Mouse (Mus musculus): ENCODE measurements around the gene Tcf23. TPM values are rescaled to one million over a fixed set of nuclear protein-coding genes. Genes with fewer than 3 reads are reported as not detected.

Tcf23 gene
- polyA plus RNA-seq, 1 experiment from 2014 or later, result not detected

DNA sequence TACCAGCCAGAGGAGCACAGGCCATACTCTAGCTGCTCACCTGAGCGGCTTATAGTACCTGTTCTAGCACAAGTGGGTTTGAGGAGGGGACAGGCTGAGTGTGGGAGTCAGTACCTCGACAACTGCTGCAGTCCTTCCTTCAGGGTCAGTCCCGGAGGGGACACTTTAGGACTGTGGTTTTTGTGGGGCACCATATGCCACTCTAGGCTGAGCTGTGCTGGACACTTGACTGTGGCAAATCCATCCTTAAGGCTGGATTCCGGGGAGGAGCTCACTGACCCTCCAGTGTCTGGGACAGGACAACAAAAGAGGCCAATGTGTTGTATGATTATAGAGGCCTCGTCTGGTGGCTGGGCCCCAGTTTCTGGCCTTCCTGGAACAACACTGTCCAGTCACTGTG is 15.9 kb upstream of the Tcf23 start:
- H3K36me3 ChIP-seq, result peaks cover 49% of the 10 kb centered on the region
- DNase-seq (ENCODE audit: low spot score), result no peak
- H3K9me3 ChIP-seq, result no peaks in the 10 kb centered on the region
- H3K4me1 ChIP-seq (replicated peaks), result peaks cover 26% of the 10 kb centered on the region
- no peak overlapping the region for H3K27ac ChIP-seq
- no peak overlapping the region; the same call in 1 of the 2 replicates for H3K4me3 ChIP-seq
- no peaks in the 10 kb centered on the region for H3K27me3 ChIP-seq (ENCODE audit: insufficient read depth, poor library complexity, severe bottlenecking)
- WGBS, result 88% methylated on average over 5 of the region's 5 CpGs

GRCm38 (mm10) chr5:30954065-30954464 is 14.4 kb upstream of the Tcf23 start:
- no peak for DNase-seq (ENCODE audit: low spot score)
- Histone ChIP-seq H3K36me3 (peaks cover 64% of the 10 kb centered on the region), H3K27me3 (ENCODE audit: insufficient read depth, poor library complexity, severe bottlenecking) (no peaks in the 10 kb centered on the region), H3K4me1 (replicated peaks) (peaks cover 38% of the 10 kb centered on the region), H3K9me3 (no peaks in the 10 kb centered on the region), H3K4me3 (no peak overlapping the region), H3K27ac (no peak overlapping the region)
- WGBS, result 95% methylated on average over 6 of the region's 6 CpGs

DNA sequence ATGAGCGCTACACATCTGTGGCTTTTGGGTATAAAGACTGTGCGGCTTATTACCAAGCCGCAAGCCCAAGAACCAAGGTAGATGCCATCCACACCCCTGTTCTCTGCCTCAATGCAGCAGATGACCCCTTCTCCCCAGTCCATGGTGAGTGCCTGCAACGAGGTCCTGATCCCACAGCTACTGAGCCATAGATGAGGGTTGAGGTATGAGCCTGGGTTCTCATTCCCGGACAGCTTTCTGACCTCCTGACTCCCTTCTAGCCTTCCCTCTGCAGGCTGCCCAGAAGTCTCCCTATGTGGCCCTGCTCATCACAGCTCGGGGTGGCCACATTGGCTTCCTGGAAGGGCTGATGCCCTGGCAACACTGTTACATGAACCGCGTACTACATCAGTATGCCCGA is 13.9 kb upstream of the Tcf23 start:
- Histone ChIP-seq H3K4me1 (replicated peaks) (peaks cover 38% of the 10 kb centered on the region), H3K9me3 (no peaks in the 10 kb centered on the region), H3K27ac (no peak overlapping the region), H3K27me3 (ENCODE audit: insufficient read depth, poor library complexity, severe bottlenecking) (no peaks in the 10 kb centered on the region), H3K4me3 (no peak overlapping the region), H3K36me3 (peaks cover 64% of the 10 kb centered on the region)
- WGBS, result 96% methylated on average over 9 of the region's 9 CpGs
- DNase-seq (ENCODE audit: low spot score), result no peak

DNA sequence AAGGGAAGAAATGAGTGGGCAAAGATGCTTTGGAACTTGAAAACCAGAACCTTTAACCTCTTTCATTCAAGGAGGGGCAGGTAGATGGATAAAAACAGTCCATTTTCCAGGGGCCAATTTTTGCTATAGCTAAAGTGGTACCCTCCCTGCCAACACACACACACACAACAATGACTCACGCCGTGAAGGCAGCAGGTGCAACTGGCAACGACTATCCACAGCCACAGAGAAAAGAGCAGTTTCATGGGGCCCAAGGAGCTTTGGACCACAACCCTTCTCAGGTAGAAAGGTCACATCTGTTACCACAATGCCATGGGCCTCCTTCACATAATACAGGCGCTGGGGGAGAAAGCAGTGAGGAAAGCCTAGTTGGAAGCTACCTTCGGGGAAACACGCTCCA is 12.7 kb upstream of the Tcf23 start:
- peaks cover 64% of the 10 kb centered on the region for H3K36me3 ChIP-seq
- H3K9me3 ChIP-seq, result no peaks in the 10 kb centered on the region
- DNase-seq (ENCODE audit: low spot score), result no peak
- peaks cover 29% of the 10 kb centered on the region for H3K4me1 ChIP-seq (replicated peaks)
- no peak overlapping the region for H3K27ac ChIP-seq
- no peaks in the 10 kb centered on the region for H3K27me3 ChIP-seq (ENCODE audit: insufficient read depth, poor library complexity, severe bottlenecking)
- H3K4me3 ChIP-seq, result no peak overlapping the region
- WGBS, result 95% methylated on average over 6 of the region's 6 CpGs

DNA sequence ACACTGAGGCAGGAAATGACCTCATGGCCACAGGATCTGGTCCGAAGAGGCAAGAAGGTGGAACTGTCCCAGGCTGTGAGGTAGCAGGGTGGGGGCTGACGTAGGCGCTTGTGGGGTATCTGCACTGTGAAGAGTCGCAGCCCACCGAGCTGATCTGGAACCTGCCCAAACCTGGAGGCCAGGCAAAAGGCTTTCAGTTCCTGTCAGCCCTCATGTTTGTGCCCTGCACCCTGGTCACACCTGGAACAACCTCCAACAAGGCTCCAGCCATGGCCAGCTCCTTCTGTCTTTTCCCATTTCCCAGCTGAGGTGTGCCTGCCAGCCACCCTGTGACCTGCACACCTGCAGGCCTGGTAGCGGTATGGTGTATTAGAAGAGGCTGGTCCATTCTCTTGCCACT is 10.6 kb upstream of the Tcf23 start:
- peaks cover 51% of the 10 kb centered on the region for H3K36me3 ChIP-seq
- WGBS, result 95% methylated on average over 6 of the region's 6 CpGs
- H3K4me1 ChIP-seq (replicated peaks), result peaks cover 26% of the 10 kb centered on the region
- no peaks in the 10 kb centered on the region for H3K9me3 ChIP-seq
- DNase-seq (ENCODE audit: low spot score), result no peak
- peaks cover 7% of the 10 kb centered on the region; the same call in 1 of the 2 replicates for H3K27me3 ChIP-seq (ENCODE audit: insufficient read depth, poor library complexity, severe bottlenecking)
- no peak overlapping the region for H3K27ac ChIP-seq
- peak overlapping the region; percentile 20; the same call in 1 of the 2 replicates for H3K4me3 ChIP-seq

DNA sequence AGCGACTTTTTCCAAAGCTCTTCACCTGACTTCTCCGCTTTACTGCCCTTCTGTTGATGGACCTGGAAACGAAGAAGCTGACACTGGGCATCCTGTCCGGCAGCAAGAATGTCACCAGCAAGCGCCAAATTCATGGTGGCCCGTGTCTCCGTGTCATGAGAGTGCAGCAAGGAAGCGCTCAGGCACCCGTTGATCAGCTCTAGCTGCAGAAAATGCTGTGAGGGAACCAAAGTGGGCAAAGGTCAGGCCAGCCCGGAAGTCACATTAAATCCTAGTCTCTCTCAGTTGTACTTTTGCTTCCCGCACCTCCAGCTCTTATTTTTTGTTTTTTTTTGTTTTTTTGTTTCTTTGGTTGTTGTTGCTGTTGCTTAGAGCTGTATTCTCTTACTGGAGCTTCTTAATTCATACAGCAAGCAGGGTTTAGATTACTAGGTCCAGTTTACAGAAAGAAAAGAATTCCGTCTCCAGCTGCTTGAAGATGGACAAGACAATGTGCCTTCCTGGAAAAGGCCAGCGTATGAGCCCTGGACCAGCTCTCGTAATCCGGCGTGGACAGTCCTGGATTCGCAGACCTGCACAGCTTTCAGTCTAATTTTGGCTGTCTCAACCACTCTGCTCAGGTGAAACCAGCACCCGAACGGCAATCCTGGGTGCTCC is 9.1 kb upstream of the Tcf23 start:
- Histone ChIP-seq H3K36me3 (peaks cover 37% of the 10 kb centered on the region), H3K4me1 (replicated peaks) (peaks cover 26% of the 10 kb centered on the region), H3K9me3 (0 out of 2 replicates have a peak, but pooled peaks cover 3% of the 10 kb centered on the region), H3K27ac (peak overlapping the region; percentile 91), H3K27me3 (ENCODE audit: insufficient read depth, poor library complexity, severe bottlenecking) (peaks cover 7% of the 10 kb centered on the region; the same call in 1 of the 2 replicates), H3K4me3 (peak overlapping the region; percentile 91)
- WGBS, result 42% methylated on average over 19 of the region's 19 CpGs
- DNase-seq (ENCODE audit: low spot score), result no peak

DNA sequence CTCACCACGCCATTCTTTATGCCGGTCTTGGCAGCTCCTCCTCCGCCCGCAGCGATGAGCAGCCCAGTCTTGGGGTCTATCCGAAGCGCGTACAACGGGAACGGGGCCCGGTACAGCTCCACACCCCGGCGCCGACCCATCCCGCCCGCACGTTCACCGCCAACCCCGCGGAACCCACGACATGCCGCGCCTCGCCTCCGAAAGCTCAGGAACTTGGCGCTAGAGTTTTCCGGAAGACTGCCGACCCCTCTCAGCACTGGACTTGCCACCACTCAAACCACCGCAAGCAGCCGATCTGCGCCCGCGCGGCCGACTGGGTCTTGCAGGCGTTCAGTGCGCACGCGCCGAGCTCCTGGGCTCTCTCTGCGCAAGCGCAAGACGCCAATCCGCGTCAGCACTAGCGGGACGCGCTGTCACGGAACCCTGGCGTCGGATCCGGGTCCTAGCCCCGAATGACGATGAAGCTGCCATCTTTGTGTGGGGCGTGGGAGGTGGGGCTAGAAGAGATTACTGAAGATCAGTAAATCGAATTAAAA is 8.4 kb upstream of the Tcf23 start, which contains the start of gene Preb:
Gene Preb, minus strand, starts transcription at position 396 of the 536 bp plus-strand sequence.
- DNase-seq (ENCODE audit: low spot score), result peak; percentile 100
- Histone ChIP-seq H3K27me3 (ENCODE audit: insufficient read depth, poor library complexity, severe bottlenecking) (peaks cover 7% of the 10 kb centered on the region; the same call in 1 of the 2 replicates), H3K9me3 (0 out of 2 replicates have a peak, but pooled peaks cover 3% of the 10 kb centered on the region), H3K4me1 (replicated peaks) (peaks cover 26% of the 10 kb centered on the region), H3K4me3 (peak within 1 kb of the TSS; percentile 91), H3K27ac (peak within 1 kb of the TSS; percentile 91), H3K36me3 (peaks cover 30% of the 10 kb centered on the region)
- under 1% methylated on average over 56 of the region's 56 CpGs for WGBS

DNA sequence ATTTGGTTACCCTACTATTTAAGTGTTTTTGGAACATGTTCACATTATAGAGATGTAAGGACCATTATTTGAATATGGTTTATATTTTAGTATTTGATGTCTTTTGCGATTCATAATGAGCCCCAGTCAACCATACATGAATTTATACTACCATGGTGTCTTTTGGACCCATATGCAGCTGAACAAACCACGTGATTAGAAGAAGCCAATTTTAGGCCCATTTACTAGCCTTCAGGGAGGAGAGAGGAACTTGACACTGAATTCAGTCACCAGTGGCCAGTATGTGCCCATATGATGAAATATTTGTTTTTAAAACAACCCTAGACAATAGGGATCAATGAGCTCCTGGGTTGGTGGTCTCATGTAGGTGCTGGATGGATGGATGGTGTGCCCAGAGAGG is 7.6 kb upstream of the Tcf23 start:
- DNase-seq (ENCODE audit: low spot score), result no peak
- peak overlapping the region; percentile 91 for H3K4me3 ChIP-seq
- WGBS, result 91% methylated on average over 2 of the region's 2 CpGs
- peaks cover 22% of the 10 kb centered on the region for H3K36me3 ChIP-seq
- H3K27ac ChIP-seq, result peak overlapping the region; percentile 91
- H3K9me3 ChIP-seq, result 0 out of 2 replicates have a peak, but pooled peaks cover 3% of the 10 kb centered on the region
- H3K4me1 ChIP-seq (replicated peaks), result peaks cover 26% of the 10 kb centered on the region
- peaks cover 10% of the 10 kb centered on the region; the same call in 1 of the 2 replicates for H3K27me3 ChIP-seq (ENCODE audit: insufficient read depth, poor library complexity, severe bottlenecking)

DNA sequence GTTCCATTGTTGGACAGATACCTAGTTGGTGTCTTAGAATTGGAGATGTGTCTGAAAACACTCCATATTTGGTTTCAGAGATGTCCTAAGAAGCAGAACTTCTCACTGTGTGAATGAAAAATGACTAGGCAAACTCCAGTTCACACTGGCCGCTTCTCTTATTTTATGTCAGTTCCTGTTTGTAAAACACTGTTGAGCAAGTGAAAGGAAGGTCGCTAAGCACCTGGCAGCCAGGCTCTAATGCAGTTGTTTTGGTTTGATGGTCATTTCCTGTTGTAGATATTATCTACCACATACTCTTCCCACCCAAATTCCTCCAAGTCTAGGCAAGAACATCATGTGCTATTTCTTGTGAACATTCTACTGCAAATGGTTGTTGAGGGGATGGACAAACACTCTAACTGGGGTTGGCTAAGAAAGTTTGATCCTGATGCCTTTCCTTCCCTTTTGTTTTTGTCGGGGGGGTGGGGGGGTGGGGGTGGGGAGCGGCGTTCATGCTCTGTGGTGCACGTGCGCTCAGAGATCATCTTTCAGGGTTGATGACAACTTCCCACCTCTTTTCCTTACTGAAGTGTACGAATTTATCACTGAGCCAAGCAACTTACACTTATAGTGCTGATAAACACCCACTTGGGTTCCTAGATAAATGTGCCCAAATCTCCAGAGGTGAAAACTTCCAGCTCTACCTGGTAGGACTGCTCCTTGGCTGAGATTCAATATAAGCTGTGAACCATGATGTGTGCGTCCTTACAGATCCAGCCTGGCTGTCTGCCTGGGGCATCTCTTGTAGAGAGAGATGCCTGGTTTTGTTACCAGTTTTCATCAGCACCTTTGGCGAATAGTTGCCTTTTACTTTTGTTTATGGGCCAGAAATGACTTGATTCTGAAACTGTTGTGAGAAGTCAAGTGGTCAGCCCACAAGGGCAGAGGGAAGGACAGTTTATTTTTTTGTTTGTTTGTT is 6.6 kb upstream of the Tcf23 start:
- WGBS, result 77% methylated on average over 10 of the region's 10 CpGs

DNA sequence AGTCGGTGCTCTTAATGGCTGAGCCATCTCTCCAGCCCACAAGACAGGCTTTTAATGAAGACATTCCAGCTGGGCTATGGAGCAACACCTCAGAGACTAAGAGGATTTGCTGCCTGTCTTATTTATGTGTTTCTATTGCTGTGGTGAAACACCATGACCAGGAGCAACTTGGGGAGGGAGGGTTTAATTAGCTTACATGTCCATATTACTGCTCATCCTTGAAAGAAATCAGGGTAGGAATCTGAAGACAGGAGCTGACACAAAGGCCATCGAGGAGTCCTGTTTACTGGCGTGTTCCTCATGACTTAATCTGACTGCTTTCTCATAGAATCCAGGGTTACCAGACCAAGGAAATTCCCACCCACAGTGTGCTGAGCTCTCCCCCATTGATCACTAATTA is 4.5 kb upstream of the Tcf23 start:
- Histone ChIP-seq H3K27me3 (ENCODE audit: insufficient read depth, poor library complexity, severe bottlenecking) (peaks cover 23% of the 10 kb centered on the region; the same call in 1 of the 2 replicates), H3K27ac (no peak overlapping the region), H3K4me3 (no peak overlapping the region), H3K36me3 (peaks cover under 1% of the 10 kb centered on the region), H3K4me1 (replicated peaks) (peaks cover 9% of the 10 kb centered on the region), H3K9me3 (0 out of 2 replicates have a peak, but pooled peaks cover 3% of the 10 kb centered on the region)
- 55% methylated on average over 3 of the region's 3 CpGs for WGBS
- DNase-seq (ENCODE audit: low spot score), result no peak

More for the DNA sequence above, 6.6 kb upstream of the Tcf23 start:
- Histone ChIP-seq H3K4me3 (no peak overlapping the region), H3K27me3 (ENCODE audit: insufficient read depth, poor library complexity, severe bottlenecking) (peaks cover 13% of the 10 kb centered on the region; the same call in 1 of the 2 replicates), H3K9me3 (0 out of 2 replicates have a peak, but pooled peaks cover 3% of the 10 kb centered on the region), H3K36me3 (peaks cover 18% of the 10 kb centered on the region), H3K4me1 (replicated peaks) (peaks cover 26% of the 10 kb centered on the region), H3K27ac (no peak overlapping the region)
- no peak for DNase-seq (ENCODE audit: low spot score)

DNA sequence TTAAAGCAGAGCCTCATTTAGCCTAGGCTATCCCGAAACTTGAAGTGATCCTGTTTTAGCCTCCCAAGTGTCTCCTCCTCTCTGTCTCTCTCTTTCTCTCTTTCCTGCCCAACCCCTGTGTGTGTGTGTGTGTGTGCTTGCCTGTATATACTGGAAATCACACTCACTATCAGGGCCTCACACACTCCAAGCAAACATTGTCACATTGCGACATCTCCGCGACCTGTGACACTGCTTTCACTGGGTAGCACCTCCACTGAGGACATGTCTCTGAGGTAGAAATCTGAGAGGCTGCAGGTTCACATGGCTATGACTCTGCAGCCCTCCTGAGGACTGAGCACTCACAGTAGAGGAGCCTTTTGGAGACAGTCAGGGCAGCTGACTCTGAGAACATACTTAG is 2.3 kb upstream of the Tcf23 start:
- no peaks in the 10 kb centered on the region for H3K4me1 ChIP-seq (replicated peaks)
- no peak for DNase-seq (ENCODE audit: low spot score)
- WGBS, result 88% methylated on average over 4 of the region's 4 CpGs
- no peak overlapping the region for H3K27ac ChIP-seq
- H3K9me3 ChIP-seq, result 0 out of 2 replicates have a peak, but pooled peaks cover 3% of the 10 kb centered on the region
- H3K36me3 ChIP-seq, result no peaks in the 10 kb centered on the region
- H3K4me3 ChIP-seq, result no peak overlapping the region
- H3K27me3 ChIP-seq (ENCODE audit: insufficient read depth, poor library complexity, severe bottlenecking), result peaks cover 30% of the 10 kb centered on the region; the same call in 1 of the 2 replicates

GRCm38 (mm10) chr5:30969440-30969839 is 978 bp downstream of the Tcf23 start:
- peaks cover 24% of the 10 kb centered on the region; the same call in 1 of the 2 replicates for H3K27me3 ChIP-seq (ENCODE audit: insufficient read depth, poor library complexity, severe bottlenecking)
- no peak overlapping the region for H3K4me3 ChIP-seq
- no peaks in the 10 kb centered on the region for H3K9me3 ChIP-seq
- H3K27ac ChIP-seq, result no peak overlapping the region
- no peaks in the 10 kb centered on the region for H3K36me3 ChIP-seq
- 74% methylated on average over 2 of the region's 2 CpGs for WGBS
- peaks cover 8% of the 10 kb centered on the region; the same call in 1 of the 2 replicates for H3K4me1 ChIP-seq (replicated peaks)
- no peak for DNase-seq (ENCODE audit: low spot score)

Data from hindbrain, embryonic 10.5 days (tissue).